Mouse (Mus musculus) neutrophil, adult 5-6 weeks (primary cell): ENCODE data around the gene Wfdc21. TPM values are rescaled to one million over a fixed set of nuclear protein-coding genes. Genes with fewer than 3 reads are reported as not detected.

Experiments used
- ATAC-seq: fragments of 151-379, 151-347 bp; 2 replicates; pipeline ENCODE4 v1.8.0; 2017; ENCODE audit warnings: mild to moderate bottlenecking, moderate TSS enrichment; ENCODE audit not compliant: insufficient number of reproducible peaks, poor library complexity, low FRiP score, severe bottlenecking; ENCODE audit errors: extremely low read depth
- total RNA-seq: library from RNA; stranded (forward); fragments of 200-1000 nt; gene quantifications from 2 replicates; pipeline ENCODE4 v1.2.3, GENCODE M21; 2017

Wfdc21 gene
- total RNA-seq, 1 experiment from 2014 or later = 177 TPM

DNA sequence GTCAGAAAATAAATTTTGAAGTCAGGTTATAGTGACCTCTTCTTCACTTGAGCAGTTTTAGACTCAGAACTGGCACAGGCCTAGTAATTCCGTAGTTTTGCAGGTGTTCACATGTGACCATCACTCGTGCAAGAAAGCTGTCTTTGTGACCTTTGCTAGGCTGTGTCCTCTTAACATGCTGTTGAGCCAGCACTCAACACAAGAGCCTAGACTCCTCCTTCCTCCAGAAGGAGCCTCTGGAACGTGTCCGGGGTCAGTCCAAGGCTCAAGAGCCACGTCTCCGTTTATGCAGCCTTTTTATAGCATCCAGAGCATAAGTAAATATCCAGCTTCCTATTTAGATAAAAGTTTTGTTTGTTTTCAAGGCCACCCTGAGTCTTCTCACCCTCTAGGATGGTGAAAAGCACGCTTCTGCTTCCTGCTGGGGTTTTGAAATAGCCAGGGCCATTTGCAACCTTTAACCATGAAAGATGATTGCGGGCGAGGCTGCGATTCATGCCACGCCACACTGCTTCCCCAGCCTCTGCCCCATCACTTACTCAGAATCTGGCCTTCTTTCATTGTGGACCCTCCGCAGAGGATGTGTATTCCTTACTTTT, 45.7 kb downstream of the Wfdc21 start:
- ATAC-seq = no peak

DNA sequence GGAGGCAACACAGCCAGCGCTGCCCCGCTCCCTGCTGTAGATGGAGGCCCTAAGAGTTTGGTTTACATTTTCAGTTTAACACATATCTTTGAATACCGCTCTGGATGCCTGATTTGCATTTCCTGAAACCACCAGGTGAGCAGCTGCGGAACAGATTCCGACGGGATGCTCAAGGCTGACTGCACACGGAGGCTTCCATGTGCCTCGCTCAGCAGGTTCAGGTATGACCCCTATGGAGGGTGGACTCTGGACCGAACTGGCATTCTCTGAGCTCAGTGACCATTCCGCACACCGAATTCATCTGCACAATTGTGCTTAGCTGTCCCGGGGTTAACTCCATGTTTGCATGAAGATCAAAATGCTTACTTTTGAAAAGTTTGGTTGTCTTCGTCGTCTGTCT, 46.5 kb downstream of the Wfdc21 start:
- ATAC-seq = no peak

DNA sequence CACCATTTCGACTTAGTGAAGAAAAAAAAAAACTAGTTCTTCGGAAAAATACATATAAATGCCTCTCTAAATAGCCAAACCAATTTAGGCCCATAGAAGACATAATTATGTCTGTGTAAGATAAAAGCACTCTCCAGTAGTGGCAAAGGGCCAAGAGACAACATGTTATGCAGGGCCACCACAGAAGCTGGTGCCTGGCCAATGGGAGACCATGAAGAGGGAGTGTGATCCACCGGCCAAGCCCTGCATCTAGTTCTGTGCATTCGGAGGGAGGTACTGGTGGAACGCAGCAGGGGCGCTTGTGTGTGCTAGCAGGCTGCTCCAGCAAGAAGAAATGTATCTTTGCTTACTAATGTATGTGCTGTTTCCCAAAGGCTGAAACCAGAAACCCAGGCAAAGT, 49.4 kb downstream of the Wfdc21 start:
- ATAC-seq = no peak

DNA sequence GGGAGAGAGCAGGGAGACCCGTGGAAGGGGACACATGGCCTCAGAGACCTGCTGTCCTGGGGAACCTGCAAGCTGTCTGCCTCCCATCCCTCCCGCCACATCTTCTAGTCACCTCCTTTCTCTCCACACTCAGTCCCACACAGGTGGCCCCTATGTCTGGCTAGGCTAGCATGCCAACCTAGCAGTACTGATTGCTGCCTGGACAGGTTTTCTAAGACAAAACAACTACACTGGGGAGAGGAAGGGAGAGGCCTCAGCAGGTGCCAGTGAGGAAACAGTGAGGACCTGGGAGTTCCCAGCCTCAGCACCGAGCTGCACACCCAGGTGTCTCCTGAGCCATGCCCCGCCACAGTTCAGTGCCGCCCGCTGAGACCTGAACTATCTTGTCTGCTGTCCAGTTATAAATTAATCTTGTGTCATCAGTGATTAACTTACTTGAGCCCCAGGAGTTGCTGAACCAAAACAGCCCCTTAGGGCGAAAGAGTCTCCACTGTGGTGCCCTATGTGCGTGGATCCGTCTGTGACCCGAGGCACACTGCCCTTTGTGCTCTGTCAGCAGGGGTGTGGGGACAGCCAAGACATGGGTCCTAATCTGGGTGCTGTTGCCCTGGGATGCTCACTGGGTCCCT, 50.4 kb downstream of the Wfdc21 start:
- no peak for ATAC-seq

DNA sequence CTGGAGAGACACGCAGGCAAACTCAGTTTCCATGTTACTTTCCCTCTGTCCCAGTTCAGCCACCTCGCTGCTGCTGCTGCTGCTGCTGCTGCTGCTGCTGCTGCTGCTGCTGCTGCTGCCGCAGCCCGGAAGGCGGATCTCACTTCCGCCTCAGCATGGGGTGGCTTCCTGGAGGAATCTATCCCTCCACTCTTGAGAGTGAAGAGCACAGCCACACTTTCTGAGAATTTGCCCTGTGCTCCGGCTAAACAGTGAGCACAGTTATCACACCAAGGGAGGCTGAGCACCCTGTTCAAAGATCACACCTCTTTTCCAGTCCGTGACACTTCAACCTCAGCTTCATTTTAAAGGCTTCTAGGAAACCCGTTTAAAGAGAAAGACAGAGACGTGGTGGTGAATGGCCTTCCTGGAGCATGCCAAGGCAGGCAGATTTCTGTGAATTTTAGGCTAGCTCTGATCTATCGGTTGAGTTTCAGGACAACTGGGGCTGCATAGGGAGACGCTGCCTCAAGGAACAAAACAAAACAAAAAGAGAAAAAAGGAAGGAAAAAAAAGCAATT, 53.2 kb downstream of the Wfdc21 start:
- no peak for ATAC-seq

DNA sequence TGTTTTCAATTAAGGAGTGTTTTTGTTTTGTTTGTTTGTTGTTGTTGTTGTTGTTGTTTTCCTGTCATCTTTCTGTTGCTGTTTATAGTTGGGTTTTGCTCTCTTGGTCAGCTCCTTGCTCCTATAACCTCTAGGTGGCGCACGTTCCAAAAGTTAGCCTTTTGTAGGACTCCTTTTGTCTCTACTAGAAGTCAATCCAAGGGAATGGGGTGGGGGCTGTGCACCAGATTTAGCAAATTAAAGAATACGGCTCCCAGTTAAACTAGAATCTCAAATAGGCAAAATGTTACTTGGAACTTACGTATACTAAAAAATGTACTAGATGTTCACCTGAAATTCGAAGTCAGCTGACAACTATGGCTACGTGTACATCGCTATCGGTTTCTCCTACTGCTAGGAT, 55.4 kb downstream of the Wfdc21 start:
- no peak for ATAC-seq

Other genes with a start within 250 kb of the Wfdc21 start
- not detected in 2 replicates for gene Heatr9, start 224.8 kb upstream of the Wfdc21 start, total RNA-seq
- 14.0 and 15.2 TPM in 2 replicates for gene Ccl5, start 216.4 kb upstream of the Wfdc21 start, total RNA-seq
- 30.6 and 52.2 TPM in 2 replicates for gene Ccl9, start 168.3 kb upstream of the Wfdc21 start, total RNA-seq
- 1,141 and 1,189 TPM in 2 replicates for gene Ccl6, start 153.9 kb upstream of the Wfdc21 start, total RNA-seq
- gene Rpl9-ps1, start 101.3 kb upstream of the Wfdc21 start, total RNA-seq = 1.4 TPM in 1 of 2 replicates, not detected in the other
- gene Ccl3, start 97.6 kb upstream of the Wfdc21 start, total RNA-seq = 25.6 and 29.2 TPM in 2 replicates
- 15.6 and 16.2 TPM in 2 replicates for gene Ccl4, start 84.4 kb upstream of the Wfdc21 start, total RNA-seq
- 160 TPM in 2 replicates for gene Wfdc17, start 42.9 kb upstream of the Wfdc21 start, total RNA-seq
- gene Wfdc18, start 37.9 kb upstream of the Wfdc21 start, total RNA-seq = 1.5 and 2.5 TPM in 2 replicates
- gene Heatr6, start 6.8 kb downstream of the Wfdc21 start, total RNA-seq = 39.9 and 41.6 TPM in 2 replicates
- gene Hnf1b, start 103.1 kb downstream of the Wfdc21 start, total RNA-seq = 0.58 TPM in 1 of 2 replicates, not detected in the other
- gene Ddx52, start 195.1 kb downstream of the Wfdc21 start, total RNA-seq = 71.0 and 73.2 TPM in 2 replicates
- gene Synrg, start 217.5 kb downstream of the Wfdc21 start, total RNA-seq = 35.6 and 43.1 TPM in 2 replicates